Mouse (Mus musculus): ENCODE data around the gene Ttc28.

Ttc28 gene

GRCm38 (mm10) chr5:111273589-111273988, 394.0 kb downstream of the Ttc28 start:
- peak; percentile 61 to 76 for DNase-seq (ENCODE audit: low spot score in 2 of 2)

DNA sequence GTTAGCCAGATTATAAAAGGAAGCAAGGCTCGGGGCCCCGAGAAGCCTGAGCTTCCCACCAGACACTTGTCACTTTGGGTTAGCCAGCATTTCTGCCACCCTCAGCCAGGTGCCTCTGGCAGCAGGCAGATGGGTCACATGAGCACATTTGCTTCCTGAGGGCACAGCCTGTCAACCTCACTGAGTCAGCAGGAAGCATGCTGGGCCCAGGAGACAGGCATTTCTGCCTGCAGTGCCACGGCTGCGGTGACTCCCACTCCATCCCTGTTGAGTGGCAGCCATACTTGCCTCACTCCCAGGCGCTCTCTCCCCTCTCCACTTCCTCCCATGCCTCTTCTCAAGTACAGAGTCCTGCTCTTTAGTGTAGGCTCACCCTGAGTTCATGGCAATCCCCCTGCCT, 395.3 kb downstream of the Ttc28 start:
- no peak for DNase-seq (ENCODE audit: low spot score in 2 of 2)

DNA sequence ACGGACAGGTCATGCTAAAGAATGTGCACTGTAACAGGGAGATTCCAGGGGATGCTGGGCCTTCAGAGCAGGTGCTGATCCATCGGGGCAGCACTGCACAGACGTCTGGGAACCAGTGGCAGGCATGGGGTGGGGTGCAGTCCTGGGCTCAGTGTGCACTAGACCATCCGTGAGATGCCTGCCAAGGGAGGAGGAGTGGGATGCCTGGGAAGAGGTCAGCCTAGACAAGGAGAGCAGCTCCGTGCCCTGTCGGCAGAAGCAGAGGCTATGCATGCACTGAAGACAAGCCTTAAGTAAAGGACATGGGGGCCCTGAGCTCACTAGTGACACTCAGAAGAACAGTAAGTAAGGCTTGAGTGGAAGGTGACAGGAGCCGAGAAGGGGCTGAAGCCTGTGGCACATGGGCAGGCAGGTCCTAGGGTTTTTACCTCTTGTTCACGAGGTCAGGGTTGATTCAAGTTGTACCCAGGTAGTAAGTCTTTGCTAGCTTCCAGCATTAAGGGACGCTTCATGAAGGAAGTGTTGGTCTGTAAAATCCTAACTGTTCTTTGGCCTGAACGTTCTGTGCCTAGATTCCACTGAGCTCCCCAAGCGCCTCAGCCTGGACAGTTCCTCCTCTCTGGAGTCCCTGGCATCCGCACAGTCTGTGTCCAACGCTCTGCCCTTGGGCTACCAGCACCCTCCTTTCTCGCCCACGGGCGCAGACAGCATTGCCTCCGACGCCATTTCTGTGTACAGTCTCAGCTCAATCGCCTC, 405.0 kb downstream of the Ttc28 start:
- DNase-seq (ENCODE audit: low spot score in 2 of 2), result no peak

GRCm38 (mm10) chr5:111287571-111287970, 408.0 kb downstream of the Ttc28 start:
- no peak for DNase-seq (ENCODE audit: low spot score in 2 of 2)

DNA sequence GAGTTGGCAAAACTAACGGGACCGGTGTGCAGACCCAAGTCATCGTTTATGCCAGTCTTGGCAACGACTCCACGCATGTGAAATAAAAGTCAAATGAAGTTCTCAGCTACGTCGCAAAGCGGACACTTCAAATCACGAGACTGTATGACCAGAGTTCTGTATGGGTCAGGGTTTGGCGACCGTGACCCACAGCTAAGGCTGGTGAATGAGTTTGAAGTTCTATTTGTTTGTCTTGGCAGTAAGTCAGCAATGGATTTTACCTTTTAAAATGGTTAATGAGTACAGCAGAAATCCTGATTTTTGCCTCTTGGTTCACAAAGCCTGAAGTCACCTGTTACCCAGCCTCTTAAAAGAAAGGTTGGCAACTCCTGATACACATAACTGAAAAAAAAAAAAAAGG, 408.9 kb downstream of the Ttc28 start:
- no peak for DNase-seq (ENCODE audit: low spot score in 2 of 2)

GRCm38 (mm10) chr5:111290071-111290470, 410.5 kb downstream of the Ttc28 start:
- DNase-seq (ENCODE audit: low spot score in 2 of 2), result no peak

GRCm38 (mm10) chr5:111291639-111292038, 412.0 kb downstream of the Ttc28 start:
- peak; percentile 34 to 63 for DNase-seq (ENCODE audit: low spot score in 2 of 2)

GRCm38 (mm10) chr5:111297801-111298200, 418.2 kb downstream of the Ttc28 start:
- no peak for DNase-seq (ENCODE audit: low spot score in 2 of 2)

DNA sequence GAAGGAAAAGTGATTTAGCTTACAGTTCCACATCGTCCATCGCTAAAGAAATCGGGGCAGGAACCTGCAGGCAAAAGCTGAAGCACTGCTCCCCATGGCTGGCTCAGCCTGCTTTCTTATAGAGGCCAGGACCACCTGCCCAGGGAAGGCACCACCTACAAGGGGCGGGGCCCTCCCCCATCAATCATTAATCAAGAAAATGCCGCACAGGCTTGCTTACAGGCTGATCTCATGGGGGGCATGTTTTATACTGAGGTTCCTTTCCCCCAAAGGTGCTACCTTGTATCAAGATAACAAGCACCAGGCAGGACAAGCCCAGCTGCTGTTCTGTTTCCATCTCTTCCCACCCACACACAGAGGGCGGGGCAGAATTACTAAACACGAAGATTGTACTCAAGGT, 419.1 kb downstream of the Ttc28 start:
- DNase-seq (ENCODE audit: low spot score in 2 of 2), result no peak

DNA sequence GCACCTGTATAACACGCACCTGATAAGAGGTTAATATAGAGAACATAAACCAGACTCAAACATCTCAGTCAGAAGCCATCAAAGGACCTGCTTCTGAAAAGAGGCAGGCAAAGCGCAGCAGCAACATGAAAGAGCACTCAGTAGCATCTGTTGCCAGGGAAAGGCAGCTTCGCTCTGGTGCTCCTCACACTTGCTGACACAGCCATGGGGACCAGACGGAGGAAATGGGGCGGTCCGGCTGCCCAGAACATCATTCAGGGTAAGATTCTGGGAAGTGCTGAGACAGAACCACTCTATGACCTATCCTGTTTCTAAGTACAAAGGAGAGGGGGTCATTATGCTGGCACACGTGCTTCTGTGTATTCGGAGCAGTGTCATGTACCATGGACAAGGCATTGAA, 421.2 kb downstream of the Ttc28 start:
- DNase-seq (ENCODE audit: low spot score in 2 of 2), result no peak

DNA sequence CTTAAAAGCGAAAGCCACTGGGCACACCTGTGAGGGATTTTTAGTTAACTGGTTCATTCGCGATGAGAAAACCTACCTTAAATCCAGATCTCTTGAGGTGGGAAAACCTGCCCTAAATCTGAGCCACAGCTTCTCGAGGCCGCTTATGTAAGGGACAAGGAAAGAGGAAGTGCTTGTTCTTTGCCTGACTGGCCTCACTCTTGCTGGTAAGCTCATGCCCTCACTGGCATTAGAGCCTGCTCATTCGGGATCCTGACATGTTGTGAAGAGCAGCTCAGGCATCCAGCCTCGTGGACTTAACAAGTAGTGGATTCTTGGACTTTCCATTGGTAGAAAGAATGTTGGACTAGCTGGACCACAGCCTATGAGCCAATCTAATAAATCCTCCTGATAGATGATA, 422.1 kb downstream of the Ttc28 start:
- DNase-seq (ENCODE audit: low spot score in 2 of 2), result no peak

- no peak for DNase-seq (ENCODE audit: low spot score in 2 of 2)
Observed at GRCm38 (mm10) chr5:111304730-111305129, 425.1 kb downstream of the Ttc28 start.

DNA sequence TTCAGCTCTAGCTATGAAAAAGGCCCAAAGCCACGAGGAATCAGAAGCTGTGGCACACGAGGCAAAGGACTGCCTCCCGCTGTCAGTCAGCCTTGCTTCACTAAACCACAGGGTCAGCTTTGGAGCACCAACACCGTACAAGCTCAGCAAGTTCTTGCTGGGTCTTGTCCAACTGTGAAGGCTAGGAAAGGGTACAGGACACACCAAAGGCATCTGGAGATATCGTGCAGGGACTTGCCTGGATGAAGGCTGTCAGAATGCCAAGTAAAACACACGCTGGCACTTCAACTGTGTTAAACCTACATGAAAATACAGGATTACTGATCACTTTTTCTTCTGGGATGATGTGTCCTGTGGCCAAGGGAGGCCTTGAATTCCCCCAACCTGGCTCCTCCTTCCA, 430.6 kb downstream of the Ttc28 start:
- DNase-seq (ENCODE audit: low spot score in 2 of 2), result no peak

DNA sequence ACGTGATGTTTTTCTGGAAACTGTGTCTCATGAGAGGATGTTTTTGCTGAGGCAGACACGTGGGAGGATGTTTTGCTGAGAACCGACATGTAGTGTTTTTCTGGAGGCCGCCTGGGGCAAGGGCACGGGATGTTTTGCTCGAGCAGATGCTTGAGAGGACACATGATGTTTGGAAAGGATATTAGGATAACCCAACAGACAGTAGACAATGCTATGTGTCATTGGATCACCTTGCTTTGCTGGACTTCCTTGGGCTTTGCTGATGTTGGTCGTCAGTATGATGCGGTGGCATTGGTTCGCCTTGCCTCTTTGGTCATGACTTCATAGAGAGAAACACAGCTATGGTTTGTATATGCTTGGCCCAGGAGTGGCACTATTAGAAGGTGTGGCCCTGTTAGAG, 434.2 kb downstream of the Ttc28 start:
- DNase-seq (ENCODE audit: low spot score in 2 of 2), result no peak

- no peak for DNase-seq (ENCODE audit: low spot score in 2 of 2)
Observed at GRCm38 (mm10) chr5:111315061-111315460, 435.5 kb downstream of the Ttc28 start.

DNA sequence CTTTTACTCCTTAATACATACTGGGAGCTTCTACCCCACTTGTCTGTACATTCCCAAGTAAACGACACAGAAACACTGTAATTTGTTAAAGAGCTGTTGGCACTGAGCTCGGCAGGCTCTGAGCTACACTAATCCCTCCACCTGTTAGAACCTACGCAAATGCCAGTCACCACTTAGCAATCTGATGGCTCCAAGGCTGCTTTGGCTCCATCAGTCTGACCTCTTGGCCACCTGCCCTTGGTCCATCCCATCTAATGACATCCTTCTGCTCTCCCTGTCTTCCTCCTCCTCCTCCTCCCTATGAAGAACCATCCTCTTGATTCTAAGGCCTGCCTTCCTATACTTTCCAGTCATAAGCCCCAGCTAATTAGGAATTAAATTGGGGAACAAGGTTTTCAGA, 437.9 kb downstream of the Ttc28 start:
- no peak for DNase-seq (ENCODE audit: low spot score in 2 of 2)

- no peak for DNase-seq (ENCODE audit: low spot score in 2 of 2)
Observed at GRCm38 (mm10) chr5:111318946-111319345, 439.3 kb downstream of the Ttc28 start.

DNA sequence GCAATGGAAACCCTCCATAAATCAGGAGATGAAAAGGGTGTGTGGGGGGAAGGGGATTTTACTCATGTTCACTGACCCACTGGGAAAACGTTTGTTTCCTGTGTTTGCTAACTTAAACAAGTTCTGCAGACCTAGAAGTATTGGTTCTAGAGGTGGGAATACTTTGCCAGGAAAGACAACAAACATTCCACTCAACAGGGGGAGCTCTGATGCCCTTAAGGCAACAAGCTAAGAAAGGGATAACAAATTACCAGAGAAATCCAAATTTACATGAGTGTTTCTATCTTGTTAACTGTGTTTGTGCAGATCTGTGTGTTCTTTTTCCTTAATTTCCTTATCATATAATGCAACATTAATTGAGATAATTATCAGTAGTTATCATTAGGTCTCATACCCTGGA, 446.2 kb downstream of the Ttc28 start:
- no peak for DNase-seq (ENCODE audit: low spot score in 2 of 2)

DNA sequence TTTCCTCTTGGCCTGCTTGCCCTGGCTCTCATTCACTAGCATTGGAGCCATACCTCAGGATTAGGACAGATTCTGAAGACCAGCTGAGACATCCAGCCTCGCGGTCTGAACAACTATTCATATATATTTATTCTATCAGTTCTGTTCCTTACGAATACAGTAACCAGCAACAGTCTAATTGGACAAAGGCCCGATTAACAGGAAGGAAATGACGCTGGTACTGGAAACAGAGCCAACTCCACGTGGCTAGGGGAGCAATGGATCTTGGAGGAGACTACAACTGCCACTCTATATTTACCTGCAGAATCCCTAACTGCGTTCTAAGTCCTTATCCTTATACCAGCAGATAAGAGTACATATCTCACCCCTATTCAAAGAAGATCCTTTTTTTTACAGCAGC, 447.8 kb downstream of the Ttc28 start:
- no peak for DNase-seq (ENCODE audit: low spot score in 2 of 2)

- no peak for DNase-seq (ENCODE audit: low spot score in 2 of 2)
Observed at GRCm38 (mm10) chr5:111329782-111330416, 450.3 kb downstream of the Ttc28 start.

DNA sequence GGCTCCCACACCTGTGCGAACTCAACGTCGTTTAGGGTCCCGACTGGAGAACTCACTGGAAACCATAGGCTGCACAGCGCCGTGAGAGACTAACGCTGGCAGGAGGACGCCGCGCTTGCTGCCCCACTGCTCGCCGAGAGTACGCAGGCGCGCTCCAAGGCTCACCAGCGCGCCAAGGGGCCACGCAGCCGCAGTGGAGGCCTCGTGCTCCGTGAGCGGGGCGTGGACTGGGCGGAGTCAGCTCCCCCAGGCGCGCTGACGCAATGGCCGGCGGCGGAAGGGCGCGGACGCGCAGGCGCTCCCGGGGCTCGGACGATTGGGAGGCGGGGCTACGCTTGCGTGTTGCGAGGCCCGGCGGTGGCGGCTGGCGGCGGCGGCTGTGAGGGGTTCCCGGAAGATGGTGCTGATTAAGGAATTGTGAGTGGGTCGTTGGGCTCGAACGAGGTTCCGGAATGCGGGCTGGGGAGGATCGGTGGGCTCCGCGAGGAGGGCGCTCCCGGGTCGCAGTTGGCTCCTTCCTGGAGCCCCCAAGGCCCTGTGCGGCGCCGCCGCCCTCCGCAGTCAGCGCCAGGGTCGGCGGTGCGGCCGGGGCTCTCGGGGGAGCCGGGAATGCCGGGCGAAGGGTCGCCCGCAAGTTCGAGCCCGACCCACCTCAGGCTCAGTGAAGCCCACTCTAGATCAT, 451.0 kb downstream of the Ttc28 start, which contains the start of gene Pitpnb:
Gene Pitpnb, plus strand, starts transcription at position 347 of the 682 bp plus-strand sequence.
- peak; percentile 93 to 98 for DNase-seq (ENCODE audit: low spot score in 2 of 2)

- no peak for DNase-seq (ENCODE audit: low spot score in 2 of 2)
Observed at GRCm38 (mm10) chr5:111331099-111331435, 451.5 kb downstream of the Ttc28 start.
